Mouse (Mus musculus) midbrain, postnatal 0 days (tissue): Measurements from ENCODE around the gene Rps15. TPM values are rescaled to one million over a fixed set of nuclear protein-coding genes. Genes with fewer than 3 reads are reported as not detected.

Experiments
- ATAC-seq: fragments of 200-750 bp; cut with Nextera tagmentation; 2 replicates; pipeline ENCODE4 v1.8.0; 2017; ENCODE audit warnings: moderate number of reproducible peaks, mild to moderate bottlenecking, moderate TSS enrichment, moderate library complexity; ENCODE audit not compliant: low FRiP score
- DNase-seq: peaks from one replicate; pipeline ENCODE4 v3.0.0-alpha.2; 2015; ENCODE audit warnings: low spot score
- H3K27ac ChIP-seq: fragments of 300-500 bp; sonication (generic); 2 replicates; pipeline ENCODE4 v1.5.1; 2014; ENCODE audit warnings: low read depth, mild to moderate bottlenecking, low read length, mixed read lengths
- H3K27me3 ChIP-seq: fragments of 300-500 bp; sonication (generic); 2 replicates; pipeline ENCODE4 v1.6.1; 2014; ENCODE audit warnings: low read length, control low read depth, mixed read lengths; ENCODE audit not compliant: insufficient read depth
- H3K36me3 ChIP-seq: fragments of 300-500 bp; sonication (generic); 2 replicates; pipeline ENCODE4 v1.6.1; 2014; ENCODE audit warnings: low read length, control low read depth, mixed read lengths; ENCODE audit not compliant: insufficient read depth
- H3K4me1 ChIP-seq: fragments of 300-500 bp; sonication (generic); 2 replicates; pipeline ENCODE4 v1.6.1; 2014; ENCODE audit warnings: mild to moderate bottlenecking, control low read depth, antibody characterized with exemption, low read length, mixed read lengths; ENCODE audit not compliant: insufficient read depth
- H3K4me2 ChIP-seq: fragments of 300-500 bp; sonication (generic); 2 replicates; pipeline ENCODE4 v1.6.1; 2014; ENCODE audit warnings: low read depth, mild to moderate bottlenecking, low read length, mixed read lengths; ENCODE audit not compliant: poor library complexity, severe bottlenecking
- H3K4me3 ChIP-seq: fragments of 300-500 bp; sonication (generic); 2 replicates; pipeline ENCODE4 v1.5.1; 2014; ENCODE audit warnings: low read depth, mild to moderate bottlenecking, low read length, moderate library complexity
- H3K9ac ChIP-seq: fragments of 300-500 bp; sonication (generic); replicated peaks from 2 replicates; pipeline ENCODE4 v1.6.1; 2014; ENCODE audit warnings: mild to moderate bottlenecking, low read length, moderate library complexity, mixed read lengths; ENCODE audit not compliant: poor library complexity, severe bottlenecking
- H3K9me3 ChIP-seq: fragments of 300-500 bp; sonication (generic); 2 replicates; pipeline ENCODE4 v1.6.1; 2016; ENCODE audit warnings: low read length, control low read depth
- CTCF ChIP-seq: IDR thresholded peaks from 2 replicates; pipeline ENCODE4 v1.5.1; 2016; ENCODE audit warnings: antibody characterized with exemption, mild to moderate bottlenecking
- WGBS: fragments of 180-500 bp; shearing (Covaris S2); extraction: QIAGEN DNeasy Blood & Tissue Kit; methylation state at CpG from one replicate; pipeline ENCODE4 v1.1.7; 2014; 5-methylcytosine and 5-hydroxymethylcytosine counted together
- polyA plus RNA-seq: library from polyadenylated mRNA; unstranded; fragments of >200 nt; fragmentation: Nextera tagmentation; extraction: Ambion mirVana; gene quantifications from 2 replicates; pipeline ENCODE4 v1.2.1, GENCODE M21; 2015
- total RNA-seq: library from RNA; depleted of rRNA; stranded (reverse); fragments of >200 nt; gene quantifications from 2 replicates; pipeline ENCODE4 v1.2.3, GENCODE M21; 2014

Gene Rps15
- total and polyA plus RNA-seq, 2 experiments from 2014 or later, result 633 to 1,162 TPM

DNA sequence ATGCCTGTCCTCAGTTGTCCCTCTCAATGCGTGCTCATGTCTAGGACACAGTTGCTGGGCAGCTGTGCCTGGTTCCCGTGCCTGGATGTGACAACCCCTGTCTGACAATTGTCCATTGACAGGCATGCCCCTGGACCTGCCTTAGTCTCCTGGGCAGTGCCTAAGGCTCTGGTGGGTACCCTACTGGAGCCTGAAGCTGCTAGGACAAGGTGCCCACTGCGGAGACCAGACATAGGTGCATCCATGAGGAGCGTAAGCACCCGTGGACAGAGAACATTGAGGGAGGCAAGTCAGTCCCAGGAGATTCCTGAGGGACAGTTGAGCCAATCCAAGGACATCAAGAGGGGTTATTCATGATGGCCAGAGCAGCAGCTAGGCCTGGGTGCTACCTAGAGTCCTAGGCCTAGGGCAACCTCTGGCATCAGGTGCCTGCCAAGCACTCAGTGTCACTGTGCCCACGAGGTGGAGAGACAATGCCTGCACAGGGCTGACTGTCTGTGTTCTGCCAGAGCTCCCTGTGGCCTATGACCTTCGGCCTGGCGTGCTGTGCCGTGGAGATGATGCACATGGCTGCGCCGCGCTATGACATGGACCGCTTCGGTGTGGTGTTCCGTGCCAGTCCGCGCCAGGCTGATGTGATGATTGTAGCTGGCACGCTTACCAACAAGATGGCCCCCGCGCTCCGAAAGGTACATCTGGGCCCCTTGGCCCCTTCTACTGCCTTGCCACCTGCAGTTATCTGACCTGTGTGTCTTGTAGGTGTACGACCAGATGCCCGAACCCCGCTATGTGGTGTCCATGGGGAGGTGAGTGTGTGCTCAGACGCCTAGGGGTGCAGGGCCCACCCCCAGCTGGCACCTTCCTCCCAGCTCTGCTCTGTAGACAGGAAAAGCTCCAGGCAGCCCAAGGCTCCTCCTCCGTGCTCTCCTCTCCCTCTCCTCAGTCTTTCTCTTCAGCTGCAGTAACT lies 37.6 kb upstream of the Rps15 start:
- no peak for TF ChIP-seq CTCF
- WGBS, result 92% methylated on average over 26 of the region's 26 CpGs
- Histone ChIP-seq H3K4me3 (no peak overlapping the region), H3K27ac (no peak overlapping the region), H3K27me3 (no peaks in the 10 kb centered on the region), H3K36me3 (peaks cover 39% of the 10 kb centered on the region), H3K4me2 (no peak overlapping the region), H3K9ac (no peak overlapping the region), H3K4me1 (peaks cover 12% of the 10 kb centered on the region), H3K9me3 (no peaks in the 10 kb centered on the region)
- DNase-seq (no peak), ATAC-seq (no peak)

DNA sequence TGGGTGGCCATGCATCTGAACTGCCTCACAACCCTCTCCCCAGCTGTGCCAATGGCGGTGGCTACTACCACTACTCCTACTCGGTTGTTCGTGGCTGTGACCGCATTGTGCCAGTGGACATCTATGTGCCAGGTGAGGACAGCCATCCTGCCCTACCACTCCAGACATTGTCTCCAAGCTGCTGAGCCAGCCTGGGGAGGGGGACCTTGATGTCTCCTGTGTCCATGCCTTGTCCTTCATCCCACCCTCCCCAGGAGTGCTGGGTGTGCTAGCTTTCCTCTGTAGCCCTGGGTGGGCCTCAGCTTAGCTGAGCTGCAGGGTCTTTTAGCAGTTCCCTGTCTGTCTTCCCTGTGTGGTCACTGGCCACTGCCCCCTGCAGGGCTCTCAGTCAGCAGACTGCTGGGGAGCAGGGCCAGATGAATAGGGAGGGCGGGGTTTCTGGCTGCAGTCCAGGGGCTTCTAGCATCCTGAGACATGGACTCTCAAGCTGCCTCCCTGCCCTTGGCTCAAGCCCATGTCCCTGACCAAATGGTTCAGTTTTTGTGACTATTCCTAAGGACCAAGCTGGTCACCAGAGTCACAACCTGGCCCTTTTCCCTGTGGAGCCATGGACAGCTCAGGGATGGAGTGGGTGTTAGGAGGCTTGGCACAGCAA lies 36.2 kb upstream of the Rps15 start:
- peak; percentile 52 for DNase-seq
- H3K4me1 ChIP-seq, result peaks cover 7% of the 10 kb centered on the region; the same call in 1 of the 2 replicates
- H3K9me3 ChIP-seq, result no peaks in the 10 kb centered on the region
- ATAC-seq, result no peak
- H3K4me2 ChIP-seq, result no peak overlapping the region
- H3K36me3 ChIP-seq, result peaks cover 39% of the 10 kb centered on the region
- no peaks in the 10 kb centered on the region for H3K27me3 ChIP-seq
- 85% methylated on average over 5 of the region's 5 CpGs for WGBS
- no peak overlapping the region for H3K4me3 ChIP-seq
- H3K27ac ChIP-seq, result no peak overlapping the region
- H3K9ac ChIP-seq, result no peak overlapping the region
- TF ChIP-seq CTCF, result peak; percentile 16; the same call in 1 of the 2 replicates

DNA sequence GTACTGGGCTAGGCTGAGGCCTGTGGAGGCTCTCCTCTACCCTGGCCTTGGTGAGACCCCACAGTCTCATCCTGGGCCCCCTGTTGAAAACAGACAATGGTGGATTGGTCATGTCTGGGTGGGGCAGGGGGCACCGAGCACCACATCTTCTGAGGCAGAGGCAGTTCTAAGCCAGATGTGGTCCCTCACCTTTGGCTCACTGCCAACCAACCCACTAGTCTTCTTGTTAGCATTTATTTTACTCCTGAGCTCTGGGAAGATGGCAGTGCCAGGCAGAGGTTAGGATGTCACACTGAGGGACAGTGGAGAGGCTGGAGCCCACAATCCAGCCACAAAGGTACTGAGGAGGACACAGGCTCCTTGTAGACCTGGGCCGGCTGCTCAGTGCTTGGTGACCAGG lies 34.3 kb upstream of the Rps15 start:
- 83% methylated on average over 2 of the region's 2 CpGs for WGBS
- no peak for TF ChIP-seq CTCF
- ATAC-seq (no peak), DNase-seq (no peak)
- H3K27ac ChIP-seq, result no peak overlapping the region
- H3K9ac ChIP-seq, result no peak overlapping the region
- H3K4me2 ChIP-seq, result no peak overlapping the region
- no peak overlapping the region for H3K4me3 ChIP-seq
- no peaks in the 10 kb centered on the region for H3K9me3 ChIP-seq
- peaks cover 7% of the 10 kb centered on the region; the same call in 1 of the 2 replicates for H3K4me1 ChIP-seq
- no peaks in the 10 kb centered on the region for H3K27me3 ChIP-seq
- H3K36me3 ChIP-seq, result peaks cover 39% of the 10 kb centered on the region

DNA sequence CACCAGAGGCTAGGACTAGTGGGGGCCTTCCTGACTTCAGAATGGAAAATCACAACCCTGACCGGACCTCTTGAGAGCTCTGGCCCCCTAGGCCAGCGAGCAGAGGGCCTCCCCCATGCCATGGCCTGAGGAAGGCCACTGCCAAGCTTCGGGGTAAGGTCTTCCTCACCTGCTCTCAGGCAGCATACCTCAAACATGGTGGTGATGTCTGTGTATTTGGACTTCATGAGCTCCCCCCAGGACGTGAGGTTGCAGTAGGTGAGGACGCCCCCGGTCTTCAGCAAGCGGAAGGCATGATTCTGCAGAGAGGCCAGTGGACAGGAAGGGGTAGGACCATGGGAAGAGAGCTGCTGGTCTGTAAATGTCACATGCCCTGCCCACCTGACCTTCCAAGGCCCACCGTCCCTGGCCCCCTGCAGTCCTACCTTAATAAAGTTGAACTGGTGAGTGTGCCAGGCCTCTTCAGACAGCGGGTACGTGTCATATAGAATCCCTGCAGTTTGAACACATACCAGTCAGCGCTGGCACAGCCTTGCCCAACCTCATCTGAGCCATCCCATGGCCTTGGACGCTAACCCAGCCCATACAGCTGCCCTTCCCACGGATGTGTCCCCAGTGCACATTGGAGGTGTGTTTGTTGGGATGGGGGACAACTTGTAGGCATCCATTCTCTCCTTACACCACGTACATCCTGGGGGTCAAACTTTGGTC lies 33.3 kb upstream of the Rps15 start:
- 91% methylated on average over 14 of the region's 14 CpGs for WGBS
- no peaks in the 10 kb centered on the region for H3K9me3 ChIP-seq
- no peak overlapping the region for H3K4me2 ChIP-seq
- H3K4me1 ChIP-seq, result peaks cover 7% of the 10 kb centered on the region; the same call in 1 of the 2 replicates
- TF ChIP-seq CTCF, result no peak
- H3K27me3 ChIP-seq, result no peaks in the 10 kb centered on the region
- ATAC-seq (no peak), DNase-seq (no peak)
- H3K9ac ChIP-seq, result no peak overlapping the region
- peaks cover 33% of the 10 kb centered on the region for H3K36me3 ChIP-seq
- no peak overlapping the region for H3K4me3 ChIP-seq
- no peak overlapping the region for H3K27ac ChIP-seq

DNA sequence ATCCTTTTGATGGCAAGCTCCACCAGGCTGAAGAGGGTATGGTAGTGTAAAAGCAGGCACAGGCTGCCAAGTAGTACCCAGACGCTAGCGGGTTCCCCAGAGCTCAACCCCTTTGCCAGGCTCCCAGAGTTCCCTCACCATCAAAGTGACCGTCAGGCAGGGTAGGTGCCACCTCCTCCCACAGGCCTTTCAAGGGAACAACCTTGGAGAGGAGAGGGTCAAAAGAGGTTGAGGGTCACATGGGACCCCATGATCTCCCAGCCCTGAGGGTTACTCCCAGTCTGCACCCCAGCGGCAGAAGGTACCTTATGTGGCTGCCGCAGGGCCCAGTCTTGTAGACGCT lies 32.8 kb upstream of the Rps15 start:
- Histone ChIP-seq H3K36me3 (peaks cover 28% of the 10 kb centered on the region), H3K27ac (0 out of 2 replicates have a peak overlapping the region, but pooled peaks have one; percentile 69), H3K27me3 (no peaks in the 10 kb centered on the region), H3K4me3 (0 out of 2 replicates have a peak overlapping the region, but pooled peaks have one; percentile 41), H3K9ac (no peak overlapping the region), H3K9me3 (no peaks in the 10 kb centered on the region), H3K4me2 (peak overlapping the region; percentile 67), H3K4me1 (peaks cover 7% of the 10 kb centered on the region; the same call in 1 of the 2 replicates)
- WGBS, result 74% methylated on average over 6 of the region's 6 CpGs
- TF ChIP-seq CTCF, result no peak
- no peak for ATAC-seq
- DNase-seq, result no peak
